Mouse (Mus musculus) small intestine, adult 2 months (tissue): Measurements from ENCODE around the gene Ffar2.

Experiments used
- CTCF ChIP-seq: fragments of 200-500 bp; IDR thresholded peaks from 2 replicates; pipeline ENCODE4 v1.5.1; 2012; ENCODE audit warnings: low read depth, mild to moderate bottlenecking, control low read depth, inconsistent platforms, low read length, moderate library complexity, mixed read lengths; ENCODE audit not compliant: insufficient replicate concordance, insufficient read length; ENCODE audit errors: extremely low read depth
- POLR2A ChIP-seq: fragments of 200-500 bp; IDR thresholded peaks from 2 replicates; pipeline ENCODE4 v1.6.1; 2012; ENCODE audit warnings: low read depth, mild to moderate bottlenecking, control low read depth, inconsistent platforms, low read length, moderate library complexity

DNA sequence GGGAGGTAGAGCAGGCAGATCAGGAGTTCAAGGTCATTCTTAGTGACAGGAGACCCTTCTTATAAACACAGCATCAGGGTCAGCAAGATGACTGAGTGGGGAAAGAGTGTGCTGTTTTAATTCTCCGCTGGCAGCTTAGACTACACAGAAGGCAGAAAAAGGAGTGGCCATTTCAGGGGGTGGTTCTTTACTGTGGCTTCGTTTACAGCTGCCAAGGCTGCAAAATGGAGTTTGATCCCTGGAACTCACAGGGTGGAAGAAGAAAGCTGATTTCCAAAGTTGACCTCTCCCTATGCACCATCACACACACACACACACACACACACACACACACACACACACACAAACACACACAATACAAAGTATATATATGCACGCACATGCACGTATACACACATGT is 17.8 kb upstream of the Ffar2 start:
- no peak for TF ChIP-seq POLR2A
- TF ChIP-seq CTCF, result no peak
